Mouse (Mus musculus): ENCODE measurements around the gene Fkbp9.

Gene Fkbp9

DNA sequence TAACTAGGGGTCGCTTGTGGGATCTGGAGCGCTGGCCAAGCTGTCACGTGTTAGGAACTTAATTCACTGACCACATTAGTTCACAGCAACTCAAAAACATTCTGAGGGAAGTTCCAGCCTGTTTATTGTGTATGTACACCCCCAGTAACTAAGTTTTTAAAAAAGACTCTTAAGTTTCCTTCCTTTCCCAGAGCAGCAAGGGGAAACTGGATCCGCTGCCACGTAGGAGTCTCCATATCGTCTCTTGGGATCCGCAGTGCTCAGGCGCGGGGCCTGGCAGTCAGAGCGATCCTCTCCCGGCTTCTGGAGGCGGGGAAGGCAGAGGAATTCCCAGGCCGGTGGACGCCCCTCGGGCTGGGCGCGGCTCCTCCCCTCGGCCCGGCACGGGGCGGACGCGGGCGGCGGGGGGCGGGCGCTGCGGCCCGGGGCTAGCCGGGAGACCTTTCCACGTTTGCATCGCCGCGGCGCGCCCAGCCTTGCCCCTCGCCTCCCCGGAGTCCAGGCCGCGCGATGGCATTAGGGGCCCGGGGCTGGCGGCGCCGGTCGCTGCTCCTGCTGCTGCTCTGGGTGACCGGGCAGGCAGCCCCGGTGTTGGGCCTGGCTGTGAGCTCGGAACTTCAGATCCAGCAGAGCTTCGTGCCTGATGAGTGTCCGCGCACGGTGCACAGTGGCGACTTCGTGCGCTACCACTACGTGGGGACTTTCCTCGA, at the start of gene Fkbp9:
Fkbp9 (plus strand) TSS at position 363 of the 710 bp plus-strand sequence.
- peak; percentile 79 for DNase-seq (ENCODE audit: low read depth, low spot score)

DNA sequence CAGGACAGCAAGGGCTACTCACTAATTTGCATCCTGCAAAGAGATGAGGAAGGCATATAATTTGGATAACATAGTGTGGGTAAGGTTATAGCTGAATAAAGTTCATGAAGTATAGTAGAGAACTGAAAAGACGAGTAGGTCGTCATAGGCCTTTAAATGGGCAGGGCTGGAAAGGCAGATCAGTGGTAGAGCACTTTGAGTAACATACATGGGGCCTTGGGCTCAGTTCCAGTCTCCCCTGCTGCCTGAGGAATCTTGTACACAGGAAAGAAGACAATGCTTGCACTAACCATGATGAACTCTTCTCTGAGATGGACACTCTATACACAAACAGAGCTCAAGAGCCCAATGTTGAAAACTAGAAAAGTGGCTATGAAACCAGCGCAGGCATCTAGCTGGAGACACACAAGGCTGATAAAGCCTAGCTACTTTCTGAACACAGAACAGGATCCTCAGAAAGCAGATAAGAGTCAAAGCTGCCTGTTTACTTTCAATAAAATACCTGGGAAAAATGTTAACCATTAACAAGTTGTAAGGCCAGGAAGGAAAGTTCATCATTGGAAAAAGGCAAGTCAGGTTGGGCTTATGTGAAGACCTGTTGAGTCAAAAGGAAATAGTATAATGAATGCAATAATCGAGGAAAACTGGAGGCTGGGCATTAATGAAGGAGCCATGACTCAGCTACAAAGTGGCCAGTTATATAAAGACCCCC, 48.1 kb upstream of the Fkbp9 start:
- DNase-seq (ENCODE audit: low read depth, low spot score): no peak

DNA sequence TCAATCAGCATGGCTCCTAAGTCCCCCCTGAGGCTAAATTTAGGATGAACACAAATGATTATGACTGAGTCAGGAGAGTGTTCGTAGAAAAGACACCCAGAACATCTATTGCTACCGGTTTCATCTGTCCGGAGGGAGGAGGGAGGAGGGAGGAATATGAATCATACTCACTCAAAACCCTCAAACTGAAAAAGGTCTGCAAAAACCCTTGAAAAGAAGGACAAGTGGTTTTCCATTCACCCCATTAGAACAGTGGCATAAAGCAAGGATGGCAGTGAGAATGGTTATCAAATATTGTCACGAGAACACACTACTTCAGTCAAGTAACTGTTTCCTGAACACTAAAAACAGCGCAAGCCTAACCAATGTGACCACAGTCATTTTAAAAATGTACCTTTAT, 46.8 kb upstream of the Fkbp9 start:
- DNase-seq (ENCODE audit: low read depth, low spot score): no peak

DNA sequence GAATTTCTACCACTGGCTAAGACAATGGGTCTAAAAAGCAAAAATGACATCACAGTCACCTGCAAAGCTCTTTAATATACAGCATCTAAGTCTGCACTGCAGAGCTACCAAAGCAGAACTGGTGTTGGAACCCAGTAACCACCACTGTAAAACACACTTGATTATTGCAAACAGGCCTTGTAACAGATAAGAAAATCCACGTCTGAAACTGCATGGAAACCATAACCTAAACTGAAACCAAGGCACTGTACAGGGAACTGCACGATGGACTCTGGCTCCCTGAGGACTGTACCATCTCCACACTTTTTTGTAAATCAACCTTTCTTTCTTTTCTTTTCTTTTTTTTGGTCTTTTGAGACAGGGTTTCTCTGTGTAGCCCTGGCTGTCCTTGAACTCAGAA, 44.2 kb upstream of the Fkbp9 start:
- DNase-seq (ENCODE audit: low read depth, low spot score): no peak

DNA sequence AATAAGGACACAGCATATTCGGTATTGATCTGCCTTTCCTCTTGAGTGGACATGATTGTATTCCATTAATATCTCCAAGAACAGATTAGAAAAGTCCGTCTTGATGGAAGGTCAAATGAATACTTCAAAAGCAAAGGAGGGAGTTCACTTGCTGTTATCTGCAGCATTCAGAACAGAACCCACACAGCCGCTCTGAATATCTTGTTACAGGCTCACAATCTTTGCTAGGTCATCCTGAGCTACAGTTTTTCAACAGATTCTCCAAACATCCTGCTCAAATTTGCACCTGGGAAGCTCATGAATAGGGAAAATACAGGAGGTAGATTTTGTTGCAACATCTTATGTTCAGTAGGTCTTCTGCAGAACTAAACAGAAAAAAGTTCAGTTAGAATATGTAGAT, 42.5 kb upstream of the Fkbp9 start:
- DNase-seq (ENCODE audit: low read depth, low spot score): no peak

DNA sequence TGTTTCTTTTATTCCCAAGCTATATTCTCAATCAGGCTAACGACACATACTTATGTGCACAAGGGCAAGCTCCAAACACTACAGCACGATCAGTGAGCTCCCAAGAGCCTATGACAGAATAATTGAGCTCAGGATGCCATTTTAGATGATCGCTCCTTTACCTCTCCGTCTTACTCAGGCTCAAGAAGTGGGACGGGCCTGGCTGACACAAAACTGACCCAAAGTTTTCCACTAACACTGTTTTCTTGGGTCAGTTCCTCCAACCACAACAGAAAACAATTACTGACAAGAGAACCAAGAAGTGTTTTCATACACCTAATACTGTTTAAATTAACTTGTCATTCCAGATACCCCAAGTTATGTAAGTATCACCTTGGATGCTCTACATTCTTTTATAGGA, 37.0 kb upstream of the Fkbp9 start:
- DNase-seq (ENCODE audit: low read depth, low spot score): no peak

DNA sequence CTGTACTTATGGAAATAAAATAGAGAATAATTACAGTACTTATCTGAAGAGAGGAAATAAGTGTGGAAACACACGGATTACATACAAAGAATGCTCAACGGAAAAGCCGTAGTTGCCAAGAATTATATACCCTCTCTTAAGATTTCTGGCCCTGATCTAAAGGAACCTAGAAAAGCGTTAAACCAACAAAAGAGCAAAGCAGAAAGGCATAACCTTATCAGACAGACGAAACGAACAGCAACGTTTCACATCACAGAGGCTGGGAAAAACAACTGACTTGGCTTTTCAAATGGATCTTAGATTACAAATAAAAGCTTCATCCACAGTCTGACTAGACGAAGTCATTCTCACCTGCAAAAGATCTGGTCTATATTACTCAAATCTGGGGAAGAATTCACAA, 35.6 kb upstream of the Fkbp9 start:
- no peak for DNase-seq (ENCODE audit: low read depth, low spot score)

DNA sequence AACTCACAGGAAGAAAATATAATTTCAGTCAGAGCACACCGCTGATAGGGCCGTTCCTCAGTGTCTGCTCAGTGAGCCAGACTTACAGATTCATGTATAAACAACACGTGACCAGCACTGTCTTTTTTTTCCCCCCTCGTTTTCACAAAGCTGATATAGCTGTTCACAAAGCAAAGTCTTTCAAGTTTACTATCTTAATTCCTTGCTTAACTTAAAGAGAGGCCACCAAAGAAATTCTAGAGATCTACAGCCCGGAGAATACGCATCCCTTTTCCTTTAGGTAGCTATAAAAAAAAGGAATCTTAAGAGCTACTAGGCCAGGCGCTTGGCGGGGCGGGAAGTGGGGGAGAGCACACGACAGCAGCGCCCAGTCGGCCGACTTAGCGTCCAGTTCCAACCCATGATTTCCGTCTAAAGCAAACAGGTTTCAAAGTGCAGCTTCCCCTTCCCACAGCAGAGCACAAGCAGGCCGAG, 35.2 kb upstream of the Fkbp9 start:
- DNase-seq (ENCODE audit: low read depth, low spot score): peak; percentile 34

DNA sequence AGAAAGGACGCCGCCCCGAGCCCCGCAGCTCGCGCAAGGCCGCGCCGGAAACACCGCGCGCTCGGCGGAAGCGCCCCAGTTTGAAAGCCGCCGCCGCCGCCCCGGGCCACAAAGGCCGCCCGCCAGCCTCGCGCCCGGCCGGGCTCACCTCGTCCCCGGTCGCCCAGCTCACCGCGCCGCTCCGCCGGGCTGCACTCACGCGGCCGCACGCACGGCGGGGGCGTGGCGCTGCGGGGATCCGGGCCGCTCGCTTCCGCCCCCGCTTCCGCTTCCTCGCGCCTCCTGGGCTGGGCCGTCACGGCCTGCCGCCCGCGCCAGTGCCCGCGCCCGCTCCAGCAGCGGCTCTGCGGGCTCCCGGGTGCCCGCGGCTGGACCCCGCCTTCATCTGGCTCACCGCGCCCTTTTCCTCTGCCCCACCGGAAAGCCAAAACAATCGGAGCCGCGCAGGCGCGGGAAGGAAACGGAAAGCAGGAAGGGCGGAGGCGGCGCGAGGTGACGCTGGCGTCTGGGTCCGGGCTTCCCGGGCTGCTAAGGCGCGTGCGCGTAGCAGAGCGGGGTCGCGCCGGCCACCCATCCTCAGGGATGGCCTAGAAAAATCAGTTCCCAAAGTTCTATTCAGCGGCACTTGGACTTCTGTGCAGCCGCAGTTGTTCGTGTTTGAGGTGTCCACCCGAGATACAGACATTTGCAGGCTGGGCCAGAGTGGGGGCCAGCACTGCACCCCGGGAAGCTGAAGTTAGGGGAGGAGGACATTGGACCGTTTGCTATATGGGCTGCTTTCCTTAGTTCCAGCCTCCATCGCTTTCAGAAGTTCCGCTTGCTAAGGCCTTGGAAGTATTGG, 34.3 kb upstream of the Fkbp9 start, which contains the start of gene Kbtbd2:
Kbtbd2 (minus strand) TSS at position 503 of the 841 bp plus-strand sequence.
- DNase-seq (ENCODE audit: low read depth, low spot score): peak; percentile 93

DNA sequence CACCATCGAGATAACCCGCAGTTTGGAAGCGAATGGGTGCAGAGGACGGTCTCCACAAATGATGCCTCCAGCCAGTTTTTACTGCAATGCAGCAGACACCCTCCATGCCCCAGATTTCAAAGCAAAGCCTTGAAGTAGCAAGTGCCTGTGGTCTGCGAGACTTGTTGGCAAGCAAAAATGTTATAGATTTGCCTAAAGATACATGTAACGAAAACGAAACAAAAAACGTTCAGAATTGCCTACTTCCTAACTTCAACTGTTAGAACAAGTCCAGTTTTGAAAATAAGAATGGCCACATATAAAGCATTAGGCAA, 33.8 kb upstream of the Fkbp9 start:
- no peak for DNase-seq (ENCODE audit: low read depth, low spot score)

DNA sequence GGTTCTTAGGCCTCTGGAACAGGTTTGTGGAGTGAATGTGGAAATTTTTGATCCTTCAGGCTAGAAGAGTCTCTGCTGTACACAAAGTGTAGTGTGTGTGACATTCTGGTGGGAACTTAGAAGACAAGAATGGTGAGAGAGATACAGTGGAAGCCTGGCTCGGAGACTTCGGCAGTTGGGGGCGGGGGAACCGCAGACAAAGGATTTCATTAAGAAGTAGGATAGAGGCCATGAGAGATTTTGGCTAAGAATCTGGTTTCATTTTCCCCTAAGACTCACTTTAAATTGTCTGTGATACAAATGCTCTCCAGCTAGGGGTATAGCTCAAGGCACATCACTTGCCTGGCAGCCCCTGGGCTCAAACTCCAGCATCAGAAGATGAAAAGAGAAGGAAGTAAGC, 26.8 kb upstream of the Fkbp9 start:
- DNase-seq (ENCODE audit: low read depth, low spot score): no peak

DNA sequence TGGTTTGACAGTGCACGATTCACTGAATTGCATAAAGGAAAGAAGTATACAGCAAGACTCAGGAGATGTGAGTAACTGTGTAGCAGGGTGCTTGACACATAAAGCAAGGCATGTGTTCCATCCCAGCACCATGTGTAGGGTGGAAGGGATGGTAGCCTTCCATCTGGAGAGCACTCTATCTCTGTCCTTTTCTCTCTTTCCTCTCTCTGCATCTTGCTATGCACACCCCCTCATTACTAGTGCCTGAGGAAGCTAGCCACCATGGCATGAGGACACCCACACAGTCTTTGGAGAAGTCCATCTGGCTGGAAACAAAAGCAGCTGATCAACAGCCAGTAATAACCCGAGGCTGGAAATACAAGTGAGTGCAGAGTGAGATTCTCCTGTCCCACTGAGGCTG, 25.7 kb upstream of the Fkbp9 start:
- no peak for DNase-seq (ENCODE audit: low read depth, low spot score)

DNA sequence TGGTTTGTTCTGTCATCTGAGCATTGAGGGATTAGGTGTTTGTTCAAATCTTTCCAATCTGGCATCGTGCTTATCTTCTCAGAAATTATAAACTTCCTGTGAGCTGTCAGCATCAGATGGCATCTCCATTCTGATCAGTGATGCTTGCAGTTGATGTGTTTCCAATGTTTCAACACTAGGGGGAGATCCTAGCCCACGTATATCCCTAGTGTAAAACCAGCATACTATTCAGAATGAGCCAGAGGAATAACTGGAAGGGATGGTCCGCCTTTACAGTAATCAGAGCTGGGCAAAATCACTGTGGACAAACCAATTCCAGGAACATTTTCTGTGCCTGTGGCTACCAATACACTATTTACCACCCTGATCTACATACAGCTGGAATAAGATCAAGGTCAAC, 23.2 kb upstream of the Fkbp9 start:
- DNase-seq (ENCODE audit: low read depth, low spot score): peak; percentile 66

DNA sequence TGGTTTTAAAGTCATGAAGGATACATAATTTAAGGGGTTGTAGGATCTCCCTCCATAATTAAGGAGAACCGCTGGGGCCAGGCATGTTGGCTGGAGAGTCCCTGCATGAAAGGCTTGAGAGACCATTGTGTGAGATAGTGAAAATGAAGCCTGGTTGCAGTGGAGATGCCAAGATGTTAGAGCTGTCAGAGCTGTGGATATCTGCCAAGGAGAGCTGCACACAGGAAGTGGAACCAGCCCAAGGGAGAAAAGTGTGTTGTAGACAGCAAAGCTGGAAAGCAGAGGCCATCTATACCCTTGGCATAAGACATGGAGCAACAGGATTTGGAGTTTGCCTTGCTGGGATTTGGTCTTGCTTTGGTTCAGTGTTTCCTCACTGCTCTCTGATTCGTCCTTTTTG, 18.5 kb upstream of the Fkbp9 start:
- DNase-seq (ENCODE audit: low read depth, low spot score): no peak

DNA sequence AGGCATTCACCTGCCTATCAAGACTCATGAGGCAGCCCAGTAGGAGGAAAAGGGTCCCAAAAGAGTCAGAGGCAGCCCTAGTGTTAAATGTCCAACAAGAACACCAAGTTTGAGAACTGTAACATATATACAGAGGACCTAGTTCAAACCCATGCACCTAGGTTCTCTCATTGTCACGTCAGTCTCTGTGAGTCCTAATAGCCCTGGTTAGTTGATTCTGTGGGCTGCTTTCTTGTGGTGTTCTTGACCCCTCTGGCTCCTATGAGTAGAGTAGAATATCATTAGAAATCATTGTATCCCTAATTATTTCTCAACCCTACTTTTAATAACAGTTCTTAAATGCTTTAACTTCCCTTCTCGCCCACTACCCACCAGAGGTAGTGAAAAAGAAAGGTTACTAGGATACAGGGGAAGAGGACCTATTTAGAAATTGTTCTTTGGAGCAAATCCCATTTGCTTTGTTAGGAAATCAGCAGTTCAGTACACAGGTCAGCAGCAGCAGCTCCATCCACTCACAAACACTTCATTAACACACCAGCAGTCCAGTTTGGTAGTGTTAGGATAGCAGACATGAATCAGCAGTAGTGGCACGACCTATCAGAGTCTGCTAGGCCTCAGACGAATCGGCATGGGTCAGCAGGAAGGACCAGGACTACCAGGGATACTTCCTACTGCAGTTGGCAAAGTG, 13.3 kb upstream of the Fkbp9 start:
- DNase-seq (ENCODE audit: low read depth, low spot score): no peak

DNA sequence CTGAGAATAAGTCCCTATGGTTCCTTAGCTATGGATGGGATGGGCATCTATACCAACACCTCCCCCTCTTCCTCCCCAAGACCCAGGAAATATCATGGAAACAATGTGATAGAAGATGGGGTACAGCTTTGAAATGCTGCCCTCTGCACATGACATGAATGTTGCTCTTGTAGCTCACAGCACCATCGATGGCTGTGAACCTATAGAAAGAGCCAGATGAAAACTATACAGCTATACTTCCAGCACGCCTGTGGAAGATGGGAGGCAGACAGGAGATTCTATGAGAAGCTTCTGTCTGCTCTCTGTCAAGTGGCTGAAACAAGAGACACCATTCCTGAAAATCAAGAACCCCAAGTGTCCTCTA, 12.8 kb upstream of the Fkbp9 start:
- DNase-seq (ENCODE audit: low read depth, low spot score): no peak

DNA sequence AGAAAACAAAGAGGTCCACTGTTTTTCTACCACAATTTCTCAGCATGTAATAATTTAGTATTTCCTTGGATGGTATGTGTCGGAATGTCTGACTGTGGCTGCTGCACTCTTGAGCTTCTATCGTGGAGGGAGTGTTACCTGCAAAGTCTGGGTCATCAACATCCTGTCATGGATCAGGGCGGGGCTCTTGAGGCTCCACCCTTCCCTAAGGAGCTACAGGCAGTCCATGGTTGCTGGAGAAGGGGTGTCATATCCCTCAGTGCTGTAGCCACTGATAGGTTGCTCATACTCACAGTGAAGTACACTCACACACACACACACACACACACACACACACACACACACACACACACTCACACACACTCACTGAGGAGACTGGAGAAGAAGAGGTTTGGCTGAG, 6.2 kb upstream of the Fkbp9 start:
- no peak for DNase-seq (ENCODE audit: low read depth, low spot score)

DNA sequence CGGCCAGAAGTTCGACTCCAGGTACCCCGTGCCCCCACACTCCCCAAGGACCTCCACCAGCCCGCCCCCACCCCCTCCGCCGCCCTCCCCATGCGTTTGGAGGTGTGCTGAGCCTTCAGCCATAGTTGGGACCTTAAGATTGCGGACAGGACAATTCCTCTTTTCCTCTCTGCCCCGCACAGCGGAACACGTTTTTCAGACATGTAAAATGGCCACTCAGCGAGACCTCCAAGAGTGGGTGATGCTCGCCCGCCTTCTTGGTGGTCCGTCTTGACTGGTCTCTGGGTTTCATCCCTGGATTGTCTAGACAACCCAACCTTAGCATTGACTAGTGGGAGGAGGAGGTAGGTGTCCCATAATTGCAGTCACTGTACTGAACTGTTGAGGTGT, 543 bp downstream of the Fkbp9 start:
- peak; percentile 24 for DNase-seq (ENCODE audit: low read depth, low spot score)

DNA sequence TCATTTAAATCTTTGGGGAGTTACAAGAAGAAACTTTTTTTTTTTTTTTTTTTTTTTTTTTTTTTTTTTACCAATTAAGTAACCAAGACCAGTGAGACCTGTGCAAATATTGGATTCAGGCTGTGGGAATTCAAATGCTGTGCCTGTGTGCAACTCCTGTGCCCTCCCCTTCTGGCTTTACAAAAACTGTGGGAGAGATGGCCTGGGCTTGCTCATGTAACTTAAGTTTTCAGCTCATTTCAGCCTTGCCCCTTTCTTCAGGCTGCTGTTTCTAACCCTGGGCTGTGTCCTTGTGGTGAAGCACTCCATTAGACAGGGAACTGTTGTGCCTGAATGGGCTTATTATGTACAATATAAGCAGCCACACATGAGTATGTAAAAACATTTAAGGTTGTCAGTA, 971 bp downstream of the Fkbp9 start:
- DNase-seq (ENCODE audit: low read depth, low spot score): peak; percentile 10

DNA sequence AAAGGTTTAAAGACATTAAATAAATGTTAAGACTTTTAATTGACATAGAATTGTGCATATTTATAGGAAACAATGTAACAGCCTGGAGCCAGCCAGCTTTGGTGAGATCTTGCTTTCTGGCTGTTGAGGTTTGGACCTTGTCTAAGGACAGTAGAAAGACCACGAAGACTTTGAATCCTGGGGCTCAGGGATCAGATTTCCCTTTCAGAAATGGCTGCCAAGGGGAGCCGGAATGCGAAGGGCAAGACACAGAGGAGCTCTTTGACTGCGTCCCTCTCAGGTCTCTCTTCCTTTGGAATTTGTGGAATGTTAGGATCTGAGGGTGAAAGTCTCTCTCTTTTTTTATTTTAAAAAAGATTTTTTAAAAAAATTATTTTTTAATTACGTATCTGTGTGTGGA, 2.9 kb downstream of the Fkbp9 start:
- DNase-seq (ENCODE audit: low read depth, low spot score): no peak

DNA sequence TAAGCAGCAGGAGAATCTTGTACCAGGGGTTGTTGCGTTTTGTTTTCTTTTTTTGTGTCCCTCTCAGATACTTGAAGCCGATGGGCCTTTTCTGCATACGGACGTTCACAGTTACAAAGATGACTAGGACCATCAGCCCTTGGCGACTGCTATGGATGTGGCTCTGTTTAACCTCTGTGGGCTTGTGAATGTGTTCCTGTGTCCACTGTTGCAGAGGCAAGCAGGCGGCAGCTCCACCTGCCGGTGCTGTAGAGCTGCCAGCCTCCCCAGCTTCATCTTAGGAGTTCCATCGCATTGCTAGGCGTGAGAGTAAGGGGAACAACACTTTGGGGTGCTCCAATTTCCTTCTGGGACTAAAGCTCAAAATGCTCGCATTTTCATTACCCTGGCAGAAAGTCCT, 3.7 kb downstream of the Fkbp9 start:
- DNase-seq (ENCODE audit: low read depth, low spot score): no peak

DNA sequence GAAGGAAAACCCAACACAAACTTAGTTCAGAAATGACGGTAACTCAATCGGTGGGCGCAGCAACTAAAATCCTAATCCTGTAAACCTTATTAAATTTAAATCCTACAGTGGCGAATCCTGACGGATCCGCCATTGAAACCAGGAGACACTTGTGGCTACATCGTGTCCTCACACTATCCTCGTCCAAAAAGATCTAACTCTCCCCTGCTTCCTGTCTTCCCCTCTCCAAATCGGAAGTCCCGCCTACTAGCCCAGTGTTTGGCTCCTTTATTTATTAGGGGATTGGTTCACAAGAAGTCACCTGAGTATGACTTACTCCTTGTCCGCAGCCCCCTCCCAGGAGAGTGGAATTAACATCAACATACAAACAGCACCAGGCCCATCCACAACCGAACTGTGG, 5.3 kb downstream of the Fkbp9 start:
- no peak for DNase-seq (ENCODE audit: low read depth, low spot score)

All from forelimb bud, embryonic 11.5 days (tissue).